Mouse (Mus musculus): ENCODE data around the gene Spaar.
"Not testable (repeated sequence)": the region's sequence is repeated elsewhere in the genome, so short reads cannot be mapped to it uniquely, and the experiment has no call there.

Gene Spaar

DNA sequence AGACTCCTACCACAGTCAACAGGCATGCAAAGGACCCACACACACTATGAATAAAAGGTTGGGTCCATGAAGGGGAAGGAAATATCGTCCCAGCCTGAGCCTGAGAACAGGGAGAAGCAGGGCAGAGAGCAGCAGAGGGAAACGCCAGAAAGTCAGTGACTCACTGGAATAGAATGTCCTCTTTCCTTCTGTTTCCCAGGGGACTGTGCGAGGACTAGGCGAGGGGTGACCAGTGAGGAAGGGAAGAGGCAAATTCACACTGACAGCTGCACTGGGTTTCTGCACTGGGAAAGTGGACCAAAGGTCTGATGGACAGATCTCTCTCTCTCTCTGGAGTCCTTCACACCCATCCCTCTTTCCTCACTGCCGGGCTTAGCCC lies 1.3 kb upstream of the Spaar start:
- DNase-seq (ENCODE audit: low read depth, low spot score): no peak

- no peak for DNase-seq (ENCODE audit: low read depth, low spot score)
Observed at GRCm38 (mm10) chr4:43729126-43729525, 708 bp upstream of the Spaar start.

DNA sequence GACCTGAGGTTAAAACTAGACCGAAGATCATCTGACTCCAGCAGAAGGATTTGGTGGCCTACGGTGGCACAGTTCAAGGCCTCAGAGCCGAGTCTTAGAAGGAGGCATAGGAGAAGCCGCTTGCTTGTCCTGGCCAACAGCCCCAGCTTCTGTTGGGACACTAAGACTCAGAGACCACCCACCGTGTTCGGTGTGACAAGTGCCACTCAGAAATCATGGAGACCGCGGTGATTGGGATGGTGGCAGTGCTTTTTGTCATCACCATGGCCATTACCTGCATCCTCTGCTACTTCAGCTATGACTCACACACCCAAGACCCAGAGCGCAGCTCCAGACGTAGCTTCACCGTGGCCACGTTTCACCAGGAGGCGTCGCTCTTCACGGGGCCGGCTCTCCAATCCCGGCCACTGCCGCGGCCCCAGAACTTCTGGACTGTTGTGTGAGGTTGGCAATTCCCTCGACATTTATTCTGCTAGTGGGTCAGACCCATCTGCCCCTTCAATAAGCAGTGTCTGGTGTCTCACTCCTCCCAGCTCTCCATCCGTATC lies 990 bp downstream of the Spaar start:
- DNase-seq (ENCODE audit: low read depth, low spot score): no peak

GRCm38 (mm10) chr4:43732171-43732570 lies 2.3 kb downstream of the Spaar start:
- no peak for DNase-seq (ENCODE audit: low read depth, low spot score)

- no peak for DNase-seq (ENCODE audit: low read depth, low spot score)
Observed at GRCm38 (mm10) chr4:43733186-43733585, 3.4 kb downstream of the Spaar start.

GRCm38 (mm10) chr4:43737144-43737543 lies 7.3 kb downstream of the Spaar start:
- no peak for DNase-seq (ENCODE audit: low read depth, low spot score)

DNA sequence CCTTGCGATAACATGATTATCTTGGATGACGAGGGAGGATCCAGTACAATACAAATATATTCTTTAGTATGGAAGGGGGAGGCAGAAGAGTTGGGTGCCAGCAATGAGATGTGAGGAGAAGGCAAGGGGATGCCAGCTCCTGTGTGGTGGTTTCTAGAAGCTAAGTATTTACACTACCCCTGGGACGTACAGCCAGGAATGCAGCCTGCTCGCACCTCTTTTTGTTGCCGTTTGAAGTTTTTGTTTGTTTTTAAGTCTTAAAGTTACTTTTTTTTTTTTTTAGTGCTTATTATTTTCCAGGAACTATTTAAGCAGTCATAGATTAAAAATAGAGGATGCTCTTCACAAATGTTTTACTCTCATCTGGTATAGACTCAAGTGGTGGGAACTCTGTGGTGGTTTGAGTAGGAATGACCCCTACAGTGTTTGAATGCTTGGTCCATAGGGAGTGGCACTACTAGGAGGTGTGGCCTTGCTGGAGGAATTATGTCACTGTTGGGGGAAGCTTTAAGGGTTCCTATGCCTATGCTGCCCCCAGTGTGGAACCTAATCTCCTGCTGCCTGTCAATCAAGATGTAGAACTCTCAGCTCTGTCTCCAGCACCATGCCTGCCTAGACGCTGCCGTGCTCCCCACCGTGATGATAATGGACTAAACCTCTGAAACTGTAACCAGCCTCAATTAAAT lies 9.3 kb downstream of the Spaar start:
- DNase-seq (ENCODE audit: low read depth, low spot score): no peak

GRCm38 (mm10) chr4:43741526-43741925 lies 11.7 kb downstream of the Spaar start:
- DNase-seq (ENCODE audit: low read depth, low spot score): no peak

- DNase-seq (ENCODE audit: low read depth, low spot score): no peak
Observed at GRCm38 (mm10) chr4:43742637-43743036, 12.8 kb downstream of the Spaar start.

GRCm38 (mm10) chr4:43743099-43743498 lies 13.3 kb downstream of the Spaar start:
- DNase-seq (ENCODE audit: low read depth, low spot score): no peak

DNA sequence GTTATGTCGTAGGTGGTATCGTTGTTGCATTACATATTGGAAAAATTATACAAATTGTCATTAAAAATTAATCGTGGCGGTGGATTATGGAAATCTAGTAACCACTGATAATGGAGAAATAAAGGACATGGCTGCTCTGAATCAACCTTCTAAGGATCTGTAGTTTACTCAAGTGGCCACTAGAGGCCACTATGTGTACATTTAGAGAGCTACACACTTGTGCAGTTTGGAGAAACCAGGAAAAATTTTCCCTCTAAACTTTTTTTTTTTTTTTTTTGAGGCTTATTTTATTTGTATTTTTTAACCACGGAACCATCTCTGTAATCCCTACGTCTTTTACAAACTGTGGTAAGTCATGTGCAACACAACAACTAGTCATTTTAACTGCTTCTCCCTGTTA lies 15.4 kb downstream of the Spaar start:
- DNase-seq (ENCODE audit: low read depth, low spot score): peak; percentile 39

DNA sequence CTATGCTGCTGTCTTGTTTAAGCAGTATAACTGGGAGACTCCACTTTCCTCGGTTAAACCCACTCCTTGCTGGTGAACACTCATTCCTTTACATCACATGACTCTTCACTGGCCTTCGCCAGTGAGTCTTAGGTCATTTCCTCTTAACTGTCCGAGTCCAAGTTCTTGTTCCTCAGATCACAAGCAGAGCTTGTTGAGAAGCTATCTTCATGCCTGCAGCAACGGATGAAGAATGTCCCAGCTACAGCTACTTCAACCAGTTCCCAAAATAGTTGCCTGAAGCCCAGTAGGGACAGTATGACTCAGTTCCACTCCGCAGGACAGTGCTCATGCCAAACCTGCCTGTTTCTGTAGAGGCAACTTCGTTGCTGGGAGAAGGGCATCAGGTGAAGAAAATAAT lies 27.4 kb downstream of the Spaar start:
- no peak for DNase-seq (ENCODE audit: low read depth, low spot score)

DNA sequence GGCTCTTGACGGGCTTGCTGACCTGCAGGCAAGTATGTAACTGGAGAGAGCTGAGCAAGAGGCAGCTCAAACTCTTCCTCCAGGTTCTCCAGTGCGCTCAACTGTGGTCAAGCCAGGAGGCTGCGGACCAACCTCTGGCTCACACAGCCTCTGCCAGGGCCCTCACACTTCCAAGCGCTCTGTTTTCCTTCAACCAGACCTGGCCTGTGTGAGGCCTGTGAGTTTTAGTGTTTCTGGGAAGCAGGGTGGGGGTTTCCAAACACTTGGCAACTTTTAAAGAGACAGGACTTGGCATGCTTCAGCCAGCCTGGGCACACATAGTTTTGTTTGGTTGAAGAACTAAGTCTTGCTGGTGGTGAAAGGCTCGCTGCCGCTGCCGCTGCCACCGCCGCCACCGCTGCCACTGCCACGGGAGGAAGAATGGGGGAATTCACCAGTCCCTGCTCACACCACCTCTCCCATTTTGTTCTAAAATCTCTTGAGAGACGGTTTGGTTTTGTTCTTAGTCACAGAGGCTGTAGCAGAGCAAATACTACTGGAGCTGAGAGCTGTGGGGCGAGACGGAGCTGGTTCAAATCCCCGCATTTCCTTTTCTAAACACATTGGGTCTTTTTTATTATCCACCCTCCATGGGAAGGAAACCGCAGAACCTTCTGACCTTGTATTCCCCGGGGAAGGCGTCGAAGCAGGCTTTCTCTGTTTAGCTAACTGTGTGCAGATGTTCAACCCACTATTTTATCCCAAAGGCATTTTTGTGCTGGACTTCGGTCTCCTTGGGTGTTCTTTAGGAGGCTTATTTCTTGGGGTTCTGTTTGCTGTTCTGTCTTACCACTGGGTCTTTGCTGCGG lies 30.0 kb downstream of the Spaar start:
- DNase-seq (ENCODE audit: low read depth, low spot score): no peak

GRCm38 (mm10) chr4:43760460-43760859 lies 30.6 kb downstream of the Spaar start:
- peak; percentile 34 for DNase-seq (ENCODE audit: low read depth, low spot score)

DNA sequence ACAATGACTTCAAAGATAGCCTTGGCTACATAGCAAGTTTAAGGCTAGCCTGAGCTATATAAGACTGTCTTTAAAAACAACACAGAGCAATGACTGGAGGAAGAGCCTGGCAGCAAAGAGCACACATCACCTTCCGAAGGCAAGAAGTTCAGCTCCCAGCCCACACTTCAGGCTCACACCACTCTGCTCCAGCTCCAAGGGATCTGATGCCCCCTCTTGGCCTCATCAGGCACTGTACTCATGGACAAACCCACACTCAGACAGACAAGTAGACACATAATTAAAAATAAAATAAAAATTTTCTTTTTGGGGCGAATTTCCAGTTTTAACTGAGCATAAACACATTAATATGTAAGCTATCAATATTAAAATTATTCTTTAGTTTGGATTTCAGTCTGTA lies 31.5 kb downstream of the Spaar start:
- DNase-seq (ENCODE audit: low read depth, low spot score): no peak

DNA sequence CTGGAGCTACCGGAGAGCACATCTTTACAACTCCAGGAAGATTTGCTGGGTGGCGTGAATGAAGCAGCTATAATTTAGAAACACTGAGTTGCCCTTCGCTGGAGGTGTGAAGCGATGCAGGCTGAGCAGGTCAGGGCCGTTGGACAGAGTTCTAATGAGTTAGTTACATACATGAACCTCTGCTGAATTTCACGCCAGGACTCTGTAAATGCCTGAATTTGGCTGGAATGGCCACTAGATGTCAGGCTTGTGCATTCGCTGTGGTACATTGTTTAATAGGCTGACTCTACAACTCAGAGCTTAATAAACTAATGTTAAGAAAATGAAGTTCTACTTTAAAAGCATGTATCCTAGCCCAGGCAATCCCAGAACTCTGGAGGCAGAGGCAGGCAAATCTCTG lies 33.6 kb downstream of the Spaar start:
- peak; percentile 70 for DNase-seq (ENCODE audit: low read depth, low spot score)

GRCm38 (mm10) chr4:43768341-43768740 lies 38.5 kb downstream of the Spaar start:
- DNase-seq (ENCODE audit: low read depth, low spot score): no peak

- DNase-seq (ENCODE audit: low read depth, low spot score): no peak
Observed at GRCm38 (mm10) chr4:43769374-43769773, 39.5 kb downstream of the Spaar start.

- no peak for DNase-seq (ENCODE audit: low read depth, low spot score)
Observed at GRCm38 (mm10) chr4:43770909-43771308, 41.1 kb downstream of the Spaar start, which contains the start of gene Olfr159. Olfr159 (minus strand) TSS chr4:43771009.

GRCm38 (mm10) chr4:43771626-43772025 lies 41.8 kb downstream of the Spaar start:
- DNase-seq (ENCODE audit: low read depth, low spot score): no peak

- no peak for DNase-seq (ENCODE audit: low read depth, low spot score)
Observed at GRCm38 (mm10) chr4:43772304-43772703, 42.5 kb downstream of the Spaar start.

DNA sequence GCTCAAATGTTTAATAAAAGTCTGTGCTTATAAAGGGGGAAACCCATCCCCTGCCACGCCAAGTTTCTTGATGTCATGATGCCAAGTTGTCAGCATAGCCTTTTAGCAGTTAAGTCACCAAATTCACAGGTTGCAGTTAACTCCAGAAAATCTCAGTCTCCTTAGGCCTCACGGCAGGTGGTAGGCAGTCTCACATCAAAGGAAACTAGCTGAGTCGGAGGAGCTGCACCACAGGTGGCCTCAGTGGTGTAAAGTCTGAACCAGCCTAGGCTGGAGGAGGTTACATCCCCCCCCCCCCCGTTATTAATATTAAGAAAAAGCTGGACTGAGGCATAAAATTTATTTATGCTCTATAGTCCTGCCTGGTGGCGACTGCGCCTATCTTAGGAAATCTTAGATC lies 65.5 kb downstream of the Spaar start:
- DNase-seq (ENCODE audit: low read depth, low spot score): no peak

DNA sequence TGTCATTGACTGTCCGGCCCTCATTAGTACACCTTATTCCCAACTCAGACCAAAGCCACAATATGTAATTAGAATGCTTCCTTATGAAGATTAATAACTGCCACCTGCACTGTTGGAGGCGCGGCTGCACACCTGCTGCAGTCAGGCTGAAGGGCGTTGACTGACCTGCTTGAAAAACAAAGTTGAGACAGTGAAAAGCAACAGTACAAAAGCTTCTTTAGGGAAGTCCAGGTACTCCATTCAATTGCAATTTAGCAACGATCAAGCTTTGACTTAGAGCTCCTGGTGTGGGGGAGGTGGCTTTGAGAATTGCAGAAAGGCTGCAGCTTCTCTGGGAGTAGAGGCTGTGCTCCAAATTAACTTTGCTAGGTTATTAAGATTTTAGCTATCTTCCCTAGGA lies 66.0 kb downstream of the Spaar start:
- not testable (repeated sequence) for DNase-seq (ENCODE audit: low read depth, low spot score)
